Mouse (Mus musculus) Patski (cell line): ENCODE results near the gene Spred2. TPM values are rescaled to one million over a fixed set of nuclear protein-coding genes. Genes with fewer than 3 reads are reported as not detected.

Experiments used
- ATAC-seq: fragments of 100-300 bp; one replicate; pipeline ENCODE4 v1.8.0; 2021
- CTCF ChIA-PET: fragments of 350-600 bp; sonication (Branson Sonifier 250); formaldehyde crosslinking; loops from one replicate; lab custom pipeline; 2022; ENCODE audit warnings: inconsistent platforms; lab: Charles Lee
- POLR2A ChIA-PET: fragments of 350-600 bp; sonication (Branson Sonifier 250); formaldehyde crosslinking; loops from one replicate; lab custom pipeline; 2022; ENCODE audit warnings: antibody characterized with exemption, inconsistent platforms; lab: Charles Lee
- DNase-seq: peaks from one replicate; pipeline ENCODE4 v3.0.0-alpha.2; 2011; ENCODE audit warnings: low read depth, low spot score
- H3K27me3 ChIP-seq: fragments of 371-371 bp; one replicate; pipeline ENCODE4 v1.5.1; 2021
- CTCF ChIP-seq: fragments of 100-300 bp; IDR thresholded peaks from one replicate; pipeline ENCODE4 v1.5.1; 2021
- in situ Hi-C: fragments of 300-500 bp; cut with MboI; formaldehyde crosslinking; loops from 3 replicates; pipeline ENCODE4 v1.11.1; 2018; ENCODE audit warnings: low pct_unique_long_range_greater_than_20kb, mixed read lengths
- polyA plus RNA-seq: library from polyadenylated mRNA; unstranded; gene quantifications from one replicate; pipeline ENCODE4 v1.2.3, GENCODE M21; 2021

The Spred2 gene
- polyA plus RNA-seq, 1 experiment from 2014 or later = 37.4 TPM

DNA sequence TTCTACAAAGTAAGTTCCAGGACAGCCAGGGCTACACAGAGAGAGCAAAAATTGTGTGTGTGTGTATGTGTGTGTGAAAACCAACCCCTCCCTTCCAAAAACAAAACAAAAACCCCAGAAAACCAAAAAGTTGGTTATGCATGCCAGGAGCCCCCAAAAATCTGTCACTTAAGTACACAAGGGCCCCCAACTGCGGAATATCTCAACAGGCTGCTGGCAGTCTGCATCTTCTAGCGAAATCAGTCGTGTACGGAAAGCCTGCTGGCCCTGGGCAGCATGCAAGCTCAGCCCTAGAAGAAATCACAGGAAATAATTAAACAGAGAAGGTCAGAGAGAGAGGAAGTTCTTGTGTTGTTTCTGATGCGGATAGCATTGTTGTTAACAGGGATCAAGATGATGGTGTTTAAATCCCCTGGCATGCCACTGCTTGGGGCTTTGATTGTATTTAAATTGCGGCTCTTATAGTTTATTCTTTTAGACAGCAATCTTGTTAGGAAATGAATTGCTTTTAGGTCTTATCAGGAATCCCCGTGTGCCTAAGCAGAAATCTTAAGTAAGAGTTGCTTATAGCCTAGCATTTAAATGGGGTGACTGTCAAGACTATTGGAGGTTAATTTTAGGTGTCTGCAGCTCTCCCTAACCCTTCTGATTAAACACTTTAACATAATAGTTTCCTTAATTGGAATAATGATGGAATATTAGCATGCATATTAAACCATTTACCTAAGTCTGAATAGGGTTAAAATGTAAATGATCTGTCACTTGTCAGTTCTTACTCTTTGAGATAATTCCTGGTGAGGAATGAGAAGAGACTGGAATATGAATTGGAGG is 11.6 kb downstream of the Spred2 start:
- TF ChIP-seq CTCF = no peak
- no peak for ATAC-seq
- ChIA-PET CTCF (interaction anchor here (1.2 kb wide), 1 partner anchor 10 kb away, joined by 3 read pairs; no protein-coding TSS in a partner anchor), POLR2A (no interaction called here)
- no peaks in the 10 kb centered on the region for H3K27me3 ChIP-seq
- no peak for DNase-seq
- in situ Hi-C loops = no loop called here

DNA sequence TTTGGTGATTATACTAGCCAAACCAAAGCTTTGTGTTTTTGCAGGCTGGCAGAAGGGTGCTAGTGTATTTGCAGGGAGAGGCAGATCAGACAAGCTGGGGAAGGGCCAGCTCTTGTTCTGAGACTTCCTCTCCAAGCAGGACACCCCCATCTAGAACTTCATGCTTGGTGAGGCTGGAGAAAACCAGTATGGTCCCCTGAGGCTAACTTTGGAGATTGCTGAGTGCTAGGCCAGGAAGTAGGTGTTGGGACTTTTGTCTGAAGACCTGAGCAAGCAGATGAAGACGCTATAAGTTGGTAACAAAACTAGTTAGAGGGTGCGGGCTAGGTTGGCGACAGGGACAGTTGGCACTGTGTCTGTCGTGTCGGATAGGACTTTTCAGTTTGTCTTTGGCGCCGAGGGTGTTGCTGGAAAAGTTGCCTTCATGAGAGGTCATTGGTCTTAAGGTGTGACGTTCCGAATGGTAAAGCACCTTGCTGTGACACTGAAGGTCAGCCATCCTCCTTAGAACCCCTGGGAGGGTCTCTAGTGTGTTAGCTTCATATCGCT is 14.4 kb downstream of the Spred2 start:
- ATAC-seq (no peak), DNase-seq (no peak)
- ChIA-PET POLR2A (interaction anchor here (0.9 kb wide), 1 partner anchor 30 kb away, joined by 3 read pairs; no protein-coding TSS in a partner anchor), CTCF (interaction anchor here (1.2 kb wide), 1 partner anchor 17 kb away, joined by 6 read pairs; no protein-coding TSS in a partner anchor)
- in situ Hi-C loops = no loop called here
- no peaks in the 10 kb centered on the region for H3K27me3 ChIP-seq
- no peak for TF ChIP-seq CTCF

DNA sequence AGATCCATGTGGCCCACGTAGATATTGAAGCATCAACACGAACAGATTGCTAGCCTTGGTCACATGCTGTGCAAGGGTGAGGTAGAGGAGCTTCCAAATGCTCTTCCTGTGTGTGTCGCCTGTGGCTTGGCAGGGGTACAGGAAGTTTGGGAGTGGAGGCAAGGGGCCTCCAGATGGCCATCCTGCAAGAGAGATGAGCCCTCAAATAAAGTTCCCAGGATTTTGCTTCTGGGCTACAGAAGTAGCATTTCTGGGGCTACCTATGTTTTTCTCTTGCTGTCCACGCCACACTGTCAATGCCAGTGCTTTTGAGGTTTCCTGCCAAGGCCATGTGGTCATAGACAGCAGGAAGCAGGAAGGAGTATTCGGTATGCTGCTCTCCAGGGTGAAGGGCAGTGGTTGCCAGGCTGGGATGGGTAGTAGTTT is 15.1 kb downstream of the Spred2 start:
- ATAC-seq = no peak
- DNase-seq = no peak
- H3K27me3 ChIP-seq = no peaks in the 10 kb centered on the region
- in situ Hi-C loops = no loop called here
- CTCF ChIA-PET = no interaction called here
- no peak for TF ChIP-seq CTCF
- POLR2A ChIA-PET = no interaction called here

- no peak for TF ChIP-seq CTCF
- DNase-seq (no peak), ATAC-seq (no peak)
- ChIA-PET POLR2A (no interaction called here), CTCF (no interaction called here)
- in situ Hi-C loops = no loop called here
- no peaks in the 10 kb centered on the region for H3K27me3 ChIP-seq
Measured at GRCm38 (mm10) chr11:19939831-19940230, 15.7 kb downstream of the Spred2 start.

DNA sequence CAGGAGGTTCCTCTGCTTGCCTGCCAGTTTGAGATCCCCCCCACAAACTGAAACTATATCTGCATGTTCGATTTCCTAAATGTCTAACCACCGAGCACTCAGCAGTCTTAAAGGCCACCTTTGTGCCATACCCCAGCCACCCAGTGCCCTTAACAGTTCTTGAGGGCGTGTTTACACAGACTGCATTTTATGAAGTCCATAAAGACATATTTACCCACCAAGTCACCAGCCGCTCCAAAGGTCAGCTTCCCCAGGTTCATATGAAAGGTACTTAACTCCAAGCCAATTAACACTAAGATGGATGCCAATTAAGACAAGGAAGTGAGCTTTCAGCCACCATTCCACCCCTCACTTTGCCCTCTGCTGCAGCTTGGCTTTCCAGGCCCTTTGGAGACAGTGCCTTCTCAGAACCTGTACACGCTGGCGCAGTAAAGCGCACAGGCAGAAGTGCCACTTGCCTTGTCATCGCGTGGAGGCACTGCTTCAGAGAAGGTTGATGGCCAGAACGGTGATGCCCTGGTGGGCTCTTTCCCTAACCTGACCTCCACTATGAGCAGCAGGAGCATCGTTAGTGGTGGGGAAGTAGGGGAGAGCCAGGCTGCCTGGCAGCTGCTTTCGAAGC is 17.1 kb downstream of the Spred2 start:
- no peak for DNase-seq
- H3K27me3 ChIP-seq = no peaks in the 10 kb centered on the region
- in situ Hi-C loops = no loop called here
- ChIA-PET CTCF (interaction anchor here (1.5 kb wide), 1 partner anchor 14 kb away, joined by 4 read pairs; no protein-coding TSS in a partner anchor), POLR2A (interaction anchor here (1.3 kb wide), 1 partner anchor 14 kb away, joined by 4 read pairs; no protein-coding TSS in a partner anchor)
- no peak for TF ChIP-seq CTCF
- no peak for ATAC-seq

- in situ Hi-C loops = no loop called here
- H3K27me3 ChIP-seq = no peaks in the 10 kb centered on the region
- DNase-seq (no peak), ATAC-seq (no peak)
- TF ChIP-seq CTCF = no peak
- POLR2A ChIA-PET = no interaction called here
- CTCF ChIA-PET = interaction anchor here (1.5 kb wide), 1 partner anchor 13 kb away, joined by 4 read pairs; no protein-coding TSS in a partner anchor
Measured at GRCm38 (mm10) chr11:19941978-19942377, 17.8 kb downstream of the Spred2 start.

- DNase-seq (no peak), ATAC-seq (no peak)
- in situ Hi-C loops = no loop called here
- no peak for TF ChIP-seq CTCF
- CTCF ChIA-PET = interaction anchor here (1.1 to 2.0 kb wide), 4 partner anchors 17 to 141 kb away, joined by 3 to 6 read pairs (median 4); no protein-coding TSS in a partner anchor
- POLR2A ChIA-PET = no interaction called here
- H3K27me3 ChIP-seq = no peaks in the 10 kb centered on the region
Measured at GRCm38 (mm10) chr11:19943753-19944152, 19.6 kb downstream of the Spred2 start.

DNA sequence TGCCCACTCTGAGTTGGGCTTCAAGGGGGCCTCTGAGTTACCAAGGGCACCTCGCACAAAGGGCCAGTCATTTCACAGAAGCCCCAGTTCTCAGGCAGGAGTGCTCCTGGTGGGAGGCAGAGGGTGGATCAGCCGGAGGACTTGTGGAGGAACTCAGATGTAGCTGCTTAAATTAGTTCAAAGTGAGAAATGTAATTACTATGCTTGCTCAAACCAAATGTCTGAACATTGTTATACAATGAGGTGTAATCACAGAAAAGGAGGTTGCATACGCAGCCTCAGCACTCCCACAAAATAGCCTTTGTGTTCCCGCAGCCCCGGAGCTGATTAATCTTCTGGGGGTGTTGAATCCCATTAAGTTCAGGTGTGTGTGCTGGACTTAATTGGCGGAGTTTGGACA is 20.5 kb downstream of the Spred2 start:
- POLR2A ChIA-PET = no interaction called here

GRCm38 (mm10) chr11:19946721-19947120 is 22.5 kb downstream of the Spred2 start:
- DNase-seq (no peak), ATAC-seq (no peak)
- ChIA-PET CTCF (interaction anchor here (0.9 to 1.0 kb wide), 2 partner anchors 10 to 21 kb away, joined by 3 read pairs; no protein-coding TSS in a partner anchor), POLR2A (no interaction called here)
- H3K27me3 ChIP-seq = no peaks in the 10 kb centered on the region
- in situ Hi-C loops = no loop called here
- TF ChIP-seq CTCF = no peak

More for the DNA sequence above, 20.5 kb downstream of the Spred2 start:
- DNase-seq = no peak
- H3K27me3 ChIP-seq = no peaks in the 10 kb centered on the region
- TF ChIP-seq CTCF = no peak
- CTCF ChIA-PET = interaction anchor here (1.8 kb wide), 1 partner anchor 60 kb away, joined by 4 read pairs; no protein-coding TSS in a partner anchor
- in situ Hi-C loops = no loop called here
- ATAC-seq = no peak

GRCm38 (mm10) chr11:19947626-19948135 is 23.5 kb downstream of the Spred2 start:
- in situ Hi-C loops = no loop called here
- ATAC-seq = no peak
- TF ChIP-seq CTCF = no peak
- CTCF ChIA-PET = no interaction called here
- DNase-seq = no peak
- POLR2A ChIA-PET = no interaction called here
- H3K27me3 ChIP-seq = no peaks in the 10 kb centered on the region
